Mouse (Mus musculus): ENCODE results near the gene Ighmbp2. TPM values are rescaled to one million over a fixed set of nuclear protein-coding genes. Genes with fewer than 3 reads are reported as not detected.
A peak's percentile ranks its signal among the peaks of the same experiment; 100 is the strongest.

The Ighmbp2 gene
- polyA plus RNA-seq (2015; fragmentation: Nextera tagmentation; extraction: Ambion mirVana), result 2.4 and 2.5 TPM in 2 replicates

GRCm38 (mm10) chr19:3282572-3283467 lies at the start of gene Ighmbp2, which contains the start of gene Mrpl21:
Gene Ighmbp2, minus strand, starts transcription at chr19:3283017.
Gene Mrpl21, plus strand, starts transcription at chr19:3282901.
- ATAC-seq (ENCODE audit: insufficient read depth), result peak; percentile 81
- peak within 1 kb of the TSS; percentile 92 for H3K4me3 ChIP-seq (replicated peaks)
- H3K9ac ChIP-seq, result peak within 1 kb of the TSS; percentile 76
- H3K36me3 ChIP-seq (replicated peaks), result peaks cover 38% of the 10 kb centered on the region
- peak within 1 kb of the TSS; percentile 91 for H3K4me2 ChIP-seq
- WGBS (ENCODE audit: insufficient replicate concordance), result under 1% methylated on average over 49 of the region's 49 CpGs
- H3K27me3 ChIP-seq, result no peaks in the 10 kb centered on the region
- H3K9me3 ChIP-seq (replicated peaks), result no peaks in the 10 kb centered on the region
- peaks cover 26% of the 10 kb centered on the region for H3K4me1 ChIP-seq (replicated peaks)
- H3K27ac ChIP-seq (replicated peaks), result peak within 1 kb of the TSS; percentile 62; the same call in 1 of the 2 replicates

GRCm38 (mm10) chr19:3326479-3327047 lies 43.7 kb upstream of the Ighmbp2 start:
- Histone ChIP-seq H3K27me3 (no peaks in the 10 kb centered on the region), H3K4me1 (replicated peaks) (peaks cover 67% of the 10 kb centered on the region), H3K4me3 (replicated peaks) (no peak overlapping the region), H3K9ac (no peak overlapping the region), H3K4me2 (peak overlapping the region; percentile 95), H3K27ac (replicated peaks) (0 out of 2 replicates have a peak overlapping the region, but pooled peaks have one; percentile 72), H3K9me3 (replicated peaks) (no peaks in the 10 kb centered on the region), H3K36me3 (replicated peaks) (no peaks in the 10 kb centered on the region)
- no peak for ATAC-seq (ENCODE audit: insufficient read depth)
- WGBS (ENCODE audit: insufficient replicate concordance), result 75% methylated on average over 12 of the region's 12 CpGs

GRCm38 (mm10) chr19:3325771-3326478 lies 43.1 kb upstream of the Ighmbp2 start:
- no peak for ATAC-seq (ENCODE audit: insufficient read depth)
- H3K27ac ChIP-seq (replicated peaks), result peak overlapping the region; percentile 72
- no peaks in the 10 kb centered on the region for H3K9me3 ChIP-seq (replicated peaks)
- 43% methylated on average over 15 of the region's 15 CpGs for WGBS (ENCODE audit: insufficient replicate concordance)
- H3K9ac ChIP-seq, result peak overlapping the region; percentile 39; the same call in 1 of the 2 replicates
- peaks cover 71% of the 10 kb centered on the region for H3K4me1 ChIP-seq (replicated peaks)
- H3K27me3 ChIP-seq, result no peaks in the 10 kb centered on the region
- no peaks in the 10 kb centered on the region for H3K36me3 ChIP-seq (replicated peaks)
- peak overlapping the region; percentile 63 for H3K4me3 ChIP-seq (replicated peaks)
- peak overlapping the region; percentile 95 for H3K4me2 ChIP-seq

- no peaks in the 10 kb centered on the region for H3K9me3 ChIP-seq (replicated peaks)
- under 1% methylated on average over 59 of the region's 59 CpGs for WGBS (ENCODE audit: insufficient replicate concordance)
- peak overlapping the region; percentile 63 for H3K4me3 ChIP-seq (replicated peaks)
- ATAC-seq (ENCODE audit: insufficient read depth), result peak; percentile 43
- no peaks in the 10 kb centered on the region for H3K27me3 ChIP-seq
- peaks cover 79% of the 10 kb centered on the region for H3K4me1 ChIP-seq (replicated peaks)
- peak overlapping the region; percentile 82 for H3K27ac ChIP-seq (replicated peaks)
- peak overlapping the region; percentile 62 for H3K9ac ChIP-seq
- peak overlapping the region; percentile 95 for H3K4me2 ChIP-seq
- no peaks in the 10 kb centered on the region for H3K36me3 ChIP-seq (replicated peaks)
Measured at GRCm38 (mm10) chr19:3324931-3325711, 42.3 kb upstream of the Ighmbp2 start.

GRCm38 (mm10) chr19:3324271-3324811 lies 41.5 kb upstream of the Ighmbp2 start:
- Histone ChIP-seq H3K4me3 (replicated peaks) (peak overlapping the region; percentile 63), H3K36me3 (replicated peaks) (no peaks in the 10 kb centered on the region), H3K9ac (peak overlapping the region; percentile 62), H3K4me2 (peak overlapping the region; percentile 95), H3K4me1 (replicated peaks) (peaks cover 85% of the 10 kb centered on the region), H3K27me3 (no peaks in the 10 kb centered on the region), H3K27ac (replicated peaks) (peak overlapping the region; percentile 82; the same call in 1 of the 2 replicates), H3K9me3 (replicated peaks) (no peaks in the 10 kb centered on the region)
- 2% methylated on average over 17 of the region's 17 CpGs for WGBS (ENCODE audit: insufficient replicate concordance)
- ATAC-seq (ENCODE audit: insufficient read depth), result no peak

- WGBS (ENCODE audit: insufficient replicate concordance), result under 1% methylated on average over 34 of the region's 34 CpGs
- peaks cover 83% of the 10 kb centered on the region for H3K4me1 ChIP-seq (replicated peaks)
Measured at GRCm38 (mm10) chr19:3323753-3324270, 41.0 kb upstream of the Ighmbp2 start.

GRCm38 (mm10) chr19:3323201-3323621 lies 40.4 kb upstream of the Ighmbp2 start:
- no peaks in the 10 kb centered on the region for H3K9me3 ChIP-seq (replicated peaks)
- peaks cover 77% of the 10 kb centered on the region for H3K4me1 ChIP-seq (replicated peaks)
- H3K36me3 ChIP-seq (replicated peaks), result no peaks in the 10 kb centered on the region
- peak overlapping the region; percentile 82 for H3K27ac ChIP-seq (replicated peaks)
- peak overlapping the region; percentile 63 for H3K4me3 ChIP-seq (replicated peaks)
- H3K9ac ChIP-seq, result peak overlapping the region; percentile 62
- no peaks in the 10 kb centered on the region for H3K27me3 ChIP-seq
- ATAC-seq (ENCODE audit: insufficient read depth), result peak; percentile 86
- H3K4me2 ChIP-seq, result peak overlapping the region; percentile 95
- under 1% methylated on average over 47 of the region's 47 CpGs for WGBS (ENCODE audit: insufficient replicate concordance)

More at GRCm38 (mm10) chr19:3323753-3324270, 41.0 kb upstream of the Ighmbp2 start:
- Histone ChIP-seq H3K27ac (replicated peaks) (0 out of 2 replicates have a peak overlapping the region, but pooled peaks have one; percentile 82), H3K4me3 (replicated peaks) (peak overlapping the region; percentile 63), H3K9ac (peak overlapping the region; percentile 62), H3K9me3 (replicated peaks) (no peaks in the 10 kb centered on the region), H3K4me2 (peak overlapping the region; percentile 95), H3K27me3 (no peaks in the 10 kb centered on the region), H3K36me3 (replicated peaks) (no peaks in the 10 kb centered on the region)
- ATAC-seq (ENCODE audit: insufficient read depth), result peak; percentile 3

- H3K36me3 ChIP-seq (replicated peaks), result no peaks in the 10 kb centered on the region
- peaks cover 73% of the 10 kb centered on the region for H3K4me1 ChIP-seq (replicated peaks)
- peak within 1 kb of the TSS; percentile 95 for H3K4me2 ChIP-seq
- no peaks in the 10 kb centered on the region for H3K9me3 ChIP-seq (replicated peaks)
- H3K27me3 ChIP-seq, result no peaks in the 10 kb centered on the region
- ATAC-seq (ENCODE audit: insufficient read depth), result 0 out of 2 replicates have a peak, but pooled peaks have one; percentile 4
- peak within 1 kb of the TSS; percentile 65 for H3K27ac ChIP-seq (replicated peaks)
- H3K4me3 ChIP-seq (replicated peaks), result peak within 1 kb of the TSS; percentile 63
- 2% methylated on average over 26 of the region's 26 CpGs for WGBS (ENCODE audit: insufficient replicate concordance)
- peak within 1 kb of the TSS; percentile 62 for H3K9ac ChIP-seq
Measured at GRCm38 (mm10) chr19:3322261-3322969, 39.6 kb upstream of the Ighmbp2 start, which contains the start of gene Cpt1a. Gene Cpt1a, plus strand, starts transcription at chr19:3322334.

GRCm38 (mm10) chr19:3321617-3322016 lies 38.8 kb upstream of the Ighmbp2 start:
- ATAC-seq (ENCODE audit: insufficient read depth), result no peak
- Histone ChIP-seq H3K4me3 (replicated peaks) (peak overlapping the region; percentile 63), H3K27me3 (no peaks in the 10 kb centered on the region), H3K36me3 (replicated peaks) (no peaks in the 10 kb centered on the region), H3K4me1 (replicated peaks) (peaks cover 69% of the 10 kb centered on the region), H3K27ac (replicated peaks) (0 out of 2 replicates have a peak overlapping the region, but pooled peaks have one; percentile 3), H3K9me3 (replicated peaks) (no peaks in the 10 kb centered on the region), H3K4me2 (peak overlapping the region; percentile 95), H3K9ac (peak overlapping the region; percentile 61; the same call in 1 of the 2 replicates)
- WGBS (ENCODE audit: insufficient replicate concordance), result 5% methylated on average over 11 of the region's 11 CpGs
